Mouse (Mus musculus) A20 (cell line): ENCODE data around the gene Wscd2.

ENCODE experiments used
- DNase-seq: peaks from one replicate; pipeline ENCODE4 v3.0.0-alpha.2; 2011; ENCODE audit warnings: low read depth, low spot score

The Wscd2 gene

DNA sequence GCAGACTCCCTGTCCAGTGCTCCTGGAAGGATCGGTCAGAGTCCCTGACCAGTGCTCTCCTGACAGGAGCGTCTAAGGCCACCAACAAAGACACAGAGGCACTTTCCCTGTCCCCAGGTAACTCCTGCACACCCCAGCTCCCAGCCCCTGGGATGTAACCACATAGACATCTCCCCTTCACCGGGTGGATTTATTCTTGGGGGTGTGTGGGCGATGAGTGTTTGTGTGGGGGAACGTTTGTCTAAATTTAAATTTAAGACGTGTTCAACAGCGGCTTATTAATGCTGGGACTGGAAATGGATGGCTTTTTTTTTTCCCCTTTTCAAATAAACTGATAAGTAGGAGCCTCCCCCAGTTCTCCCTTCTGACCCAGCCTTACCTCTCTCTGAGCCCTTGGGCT lies 49.7 kb downstream of the Wscd2 start:
- DNase-seq: no peak

DNA sequence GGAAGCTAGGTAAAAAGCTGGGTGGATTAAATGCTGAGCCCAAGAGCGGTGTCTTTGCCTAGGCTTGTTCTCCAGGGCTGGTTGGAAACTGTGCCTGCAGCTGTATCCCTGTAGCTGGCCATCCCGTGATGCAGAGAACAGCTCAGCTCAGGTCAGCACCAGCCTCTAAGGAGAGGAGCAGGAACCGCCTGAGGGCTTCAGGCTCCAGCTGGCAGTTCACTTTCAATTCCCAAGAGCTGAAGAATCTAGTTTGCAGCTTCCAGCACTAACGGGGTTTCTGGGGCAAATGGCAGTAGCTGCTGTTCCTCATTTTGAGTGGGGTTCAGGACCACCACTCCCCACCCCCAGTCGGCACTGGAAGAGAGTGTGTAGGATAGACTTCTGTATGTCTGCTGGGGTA lies 51.1 kb downstream of the Wscd2 start:
- no peak for DNase-seq

DNA sequence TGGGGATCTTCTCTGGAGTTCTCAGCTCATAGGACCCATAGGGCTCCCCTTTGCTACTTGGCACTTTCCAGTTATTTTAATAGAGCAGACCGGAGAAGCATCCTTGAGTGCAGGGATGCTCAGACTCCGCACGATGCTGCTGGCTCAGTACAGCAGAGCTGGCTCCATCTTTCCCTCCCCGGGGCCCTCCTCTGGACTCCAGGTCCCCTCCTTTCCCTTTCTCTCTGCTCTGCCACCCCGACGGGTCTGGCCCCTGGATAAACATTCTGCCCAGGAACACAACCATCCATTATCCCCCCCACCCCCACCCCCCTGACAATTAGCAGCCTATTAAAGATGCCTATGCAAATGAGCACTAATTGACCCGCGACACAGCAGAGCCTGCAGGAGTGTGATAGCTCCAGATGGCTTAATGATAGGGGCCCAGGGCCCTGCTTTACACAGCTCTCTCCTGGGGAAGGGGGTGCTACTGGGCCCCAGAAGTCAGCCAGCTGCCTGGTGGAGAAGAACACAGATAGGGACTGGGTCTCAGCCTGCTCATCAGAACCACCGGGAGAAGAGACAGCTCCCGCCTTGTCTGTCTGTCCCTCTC lies 52.8 kb downstream of the Wscd2 start:
- no peak for DNase-seq

DNA sequence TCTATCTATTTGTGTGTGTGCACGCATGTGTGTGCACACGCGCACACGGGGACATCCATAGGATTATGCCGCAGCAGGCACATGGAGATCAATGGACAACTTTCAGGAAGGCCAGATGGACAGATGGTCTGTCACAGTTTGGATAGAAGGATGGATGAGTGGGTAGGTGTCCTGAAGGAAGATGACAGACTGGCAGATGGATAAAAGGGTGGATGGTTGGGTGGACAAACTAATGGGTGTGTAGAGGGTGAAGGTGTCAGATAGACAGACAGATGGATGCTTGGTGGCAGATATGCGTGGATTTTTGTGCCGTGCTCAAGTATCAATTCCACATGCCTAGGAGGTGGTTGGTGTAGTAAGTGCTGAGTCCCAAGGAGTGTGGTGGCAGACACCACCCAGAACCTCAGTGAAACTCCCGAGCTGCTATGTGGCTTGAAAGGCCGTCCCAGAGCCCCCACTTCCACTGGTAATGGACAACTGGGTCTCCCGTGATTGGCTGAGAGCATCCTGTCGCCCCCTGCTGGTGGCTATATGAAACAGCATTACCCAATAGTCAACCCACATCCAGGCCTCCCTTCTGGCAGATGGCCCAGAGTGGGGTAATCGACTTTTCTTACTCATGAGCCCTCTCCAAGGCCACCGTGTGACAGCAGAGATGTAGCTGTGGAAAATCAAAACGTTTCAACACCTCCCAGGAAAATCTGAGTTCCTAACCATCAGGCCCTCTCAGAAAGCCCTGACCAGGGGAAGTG lies 58.0 kb downstream of the Wscd2 start:
- DNase-seq: no peak

DNA sequence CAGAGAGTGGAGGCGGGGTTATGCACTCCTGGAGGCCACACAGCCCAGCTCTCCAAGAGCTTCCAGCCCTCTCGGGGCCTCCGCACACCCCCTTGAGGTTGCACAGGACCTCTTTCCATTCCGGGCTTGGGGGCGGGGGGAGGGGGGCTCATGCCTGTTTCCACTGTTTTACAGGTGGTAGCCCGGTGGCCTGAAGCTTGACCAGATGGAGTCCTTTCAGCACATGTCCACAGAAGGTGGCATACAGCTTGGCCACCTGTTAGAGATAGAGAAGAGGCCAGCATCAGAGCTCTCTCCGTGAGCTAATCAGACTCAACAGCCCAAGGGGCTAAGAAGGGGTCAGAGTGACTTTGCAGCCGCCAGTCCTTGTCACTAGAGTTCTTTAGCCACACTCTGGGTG lies 60.1 kb downstream of the Wscd2 start:
- DNase-seq: no peak

DNA sequence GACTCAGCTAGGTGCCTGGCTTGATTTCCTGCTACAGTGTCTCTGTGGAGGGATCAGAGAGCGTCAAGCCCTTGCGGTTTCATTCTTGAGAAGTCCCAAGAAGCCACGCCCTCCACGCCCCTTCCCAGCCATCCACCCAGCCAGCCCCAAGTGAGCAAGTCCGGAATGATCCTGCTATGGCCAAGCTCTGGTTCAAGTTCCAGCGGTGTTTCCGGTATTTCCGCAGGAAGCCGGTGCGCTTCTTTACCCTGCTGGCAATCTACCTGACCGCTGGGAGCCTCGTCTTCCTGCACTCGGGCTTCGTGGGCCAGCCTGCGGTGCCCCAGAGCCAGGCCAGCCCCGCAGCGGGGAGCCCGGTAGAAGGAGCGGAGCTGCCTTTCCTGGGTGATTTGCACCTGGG lies 60.6 kb downstream of the Wscd2 start:
- no peak for DNase-seq

DNA sequence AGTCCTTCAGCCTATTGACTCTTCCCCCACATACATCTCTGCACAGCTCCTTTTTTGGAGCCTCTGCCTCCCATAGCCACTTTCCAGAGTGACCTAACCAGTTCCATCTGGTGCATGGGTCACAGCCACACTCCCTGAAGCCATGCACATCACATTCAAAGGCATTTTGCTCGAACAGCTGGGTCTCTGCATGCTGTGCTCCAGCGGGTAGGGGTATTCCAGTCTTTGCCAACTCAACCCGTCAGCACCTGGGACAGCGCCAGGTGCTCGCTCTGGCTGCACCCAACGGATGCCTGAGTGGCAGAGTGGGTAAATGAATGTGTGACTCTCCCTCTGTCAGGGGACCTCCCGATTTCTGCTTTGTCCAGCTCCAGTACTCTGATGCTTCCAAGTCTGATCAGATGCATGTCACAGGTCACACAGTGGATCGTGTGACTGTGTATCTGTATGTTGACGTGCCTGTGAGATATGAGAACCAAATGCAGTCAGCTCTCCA lies 63.3 kb downstream of the Wscd2 start:
- DNase-seq: no peak

DNA sequence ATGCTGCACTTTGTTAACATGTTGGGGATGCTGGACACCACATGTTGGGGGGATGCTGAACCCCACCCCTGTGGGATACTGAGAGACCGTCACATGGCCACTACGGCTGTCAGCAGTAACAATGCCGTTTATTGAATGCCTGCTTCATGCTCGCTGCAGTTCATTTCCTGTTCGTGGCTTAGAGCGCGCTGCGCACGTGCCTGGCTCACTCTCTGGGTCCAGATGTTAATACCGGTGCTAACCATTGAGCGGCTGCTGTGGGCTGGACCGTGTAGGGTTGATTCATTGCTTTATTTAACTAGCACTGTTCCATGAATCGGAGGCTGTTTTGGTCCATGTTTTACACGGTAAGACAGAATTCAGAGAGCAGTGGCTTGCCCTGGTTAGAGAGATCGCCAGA lies 64.0 kb downstream of the Wscd2 start:
- no peak for DNase-seq

DNA sequence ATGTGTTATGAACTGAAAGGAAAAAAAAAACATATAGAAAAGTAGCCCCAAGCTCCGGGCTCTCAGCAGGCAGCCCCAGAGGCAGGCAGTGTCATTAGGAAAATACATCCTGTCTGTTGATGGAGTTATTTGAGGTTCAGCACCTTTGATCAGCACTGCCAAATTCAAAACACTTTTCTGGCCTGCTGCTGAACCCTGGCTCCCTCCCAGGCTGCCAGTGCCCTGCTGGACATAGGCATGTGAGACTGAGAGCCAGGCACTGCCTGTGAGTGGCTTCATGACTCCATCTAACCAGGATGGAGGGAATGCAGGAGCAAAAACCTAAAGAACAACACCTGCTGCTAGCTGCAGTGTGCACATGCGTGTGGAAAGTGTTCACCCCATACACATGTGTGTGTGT lies 64.4 kb downstream of the Wscd2 start:
- DNase-seq: no peak

DNA sequence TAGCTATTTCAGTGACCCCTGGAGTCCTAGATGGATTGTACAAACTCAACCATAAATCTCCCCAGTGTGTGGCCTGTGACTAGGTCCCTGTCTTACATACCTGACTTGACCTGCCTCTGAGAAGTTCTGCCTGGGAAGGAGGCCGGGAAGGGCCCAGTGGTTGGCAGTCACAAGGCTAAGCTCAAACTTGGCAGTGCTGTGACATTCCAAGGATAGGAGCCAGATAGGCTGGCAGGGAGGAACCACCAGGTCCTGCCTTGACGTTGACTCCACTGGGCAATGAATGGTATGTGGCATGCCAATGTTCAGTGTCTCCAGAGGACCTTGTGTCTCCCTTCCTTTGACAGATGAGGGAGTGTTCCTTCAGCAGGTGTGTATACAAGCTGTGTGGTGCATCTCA lies 65.6 kb downstream of the Wscd2 start:
- DNase-seq: no peak

DNA sequence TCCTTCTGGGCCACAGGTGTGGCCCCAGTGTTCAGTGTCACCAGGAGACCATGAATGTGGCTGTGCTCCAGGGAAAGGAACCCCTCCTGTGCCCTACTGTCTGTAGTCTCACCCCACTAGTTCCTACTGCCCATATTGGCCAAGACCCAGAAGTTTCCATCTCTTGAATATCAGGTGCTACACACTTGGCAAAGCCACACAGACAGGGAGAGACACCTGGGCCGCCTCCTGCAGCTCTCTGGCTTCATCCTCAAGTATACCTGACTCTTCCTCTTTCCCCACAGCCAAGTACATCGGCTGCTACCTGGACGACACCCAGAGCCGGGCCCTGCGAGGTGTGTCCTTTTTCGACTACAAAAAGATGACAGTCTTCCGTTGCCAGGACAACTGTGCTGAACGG lies 67.9 kb downstream of the Wscd2 start:
- no peak for DNase-seq

DNA sequence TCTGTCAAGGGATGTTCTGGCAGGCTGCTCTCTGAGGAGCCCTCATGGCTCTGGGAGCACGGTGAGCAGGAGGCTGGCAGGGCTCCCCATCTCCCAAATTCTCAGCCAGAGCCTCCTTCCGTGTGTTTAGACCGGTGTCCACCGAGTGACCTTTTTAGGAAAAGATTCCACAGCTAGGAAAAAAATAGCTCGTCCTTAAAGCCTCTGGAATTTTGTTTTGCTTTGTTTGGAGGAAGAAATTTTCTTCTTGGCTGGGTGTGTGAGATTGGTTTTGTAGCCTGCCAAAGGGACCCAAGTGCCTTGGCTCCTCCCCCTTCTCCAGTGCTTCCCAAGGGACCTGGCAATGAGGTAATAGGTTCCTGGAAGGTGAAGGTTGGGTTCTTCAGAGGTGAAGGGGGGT lies 69.5 kb downstream of the Wscd2 start:
- no peak for DNase-seq

DNA sequence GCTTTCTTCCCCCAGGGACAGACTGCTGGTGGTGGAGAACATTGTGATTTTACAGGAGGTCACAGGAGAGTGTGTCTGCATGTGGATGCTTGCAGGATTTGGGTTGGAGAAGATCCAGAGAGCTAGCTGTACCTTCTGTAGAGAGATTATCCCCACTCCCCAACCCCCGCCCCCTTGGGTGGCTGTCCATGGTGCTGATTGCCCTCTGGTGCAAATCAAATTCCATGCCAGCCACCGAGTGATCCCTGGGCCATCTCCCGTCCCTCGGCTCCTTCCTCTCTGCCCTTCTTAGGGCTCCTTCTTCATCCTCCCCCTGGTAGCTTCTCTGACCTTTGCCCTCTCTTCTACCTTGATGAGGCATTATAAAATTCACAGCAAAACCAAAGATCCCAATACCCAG lies 74.3 kb downstream of the Wscd2 start:
- no peak for DNase-seq

DNA sequence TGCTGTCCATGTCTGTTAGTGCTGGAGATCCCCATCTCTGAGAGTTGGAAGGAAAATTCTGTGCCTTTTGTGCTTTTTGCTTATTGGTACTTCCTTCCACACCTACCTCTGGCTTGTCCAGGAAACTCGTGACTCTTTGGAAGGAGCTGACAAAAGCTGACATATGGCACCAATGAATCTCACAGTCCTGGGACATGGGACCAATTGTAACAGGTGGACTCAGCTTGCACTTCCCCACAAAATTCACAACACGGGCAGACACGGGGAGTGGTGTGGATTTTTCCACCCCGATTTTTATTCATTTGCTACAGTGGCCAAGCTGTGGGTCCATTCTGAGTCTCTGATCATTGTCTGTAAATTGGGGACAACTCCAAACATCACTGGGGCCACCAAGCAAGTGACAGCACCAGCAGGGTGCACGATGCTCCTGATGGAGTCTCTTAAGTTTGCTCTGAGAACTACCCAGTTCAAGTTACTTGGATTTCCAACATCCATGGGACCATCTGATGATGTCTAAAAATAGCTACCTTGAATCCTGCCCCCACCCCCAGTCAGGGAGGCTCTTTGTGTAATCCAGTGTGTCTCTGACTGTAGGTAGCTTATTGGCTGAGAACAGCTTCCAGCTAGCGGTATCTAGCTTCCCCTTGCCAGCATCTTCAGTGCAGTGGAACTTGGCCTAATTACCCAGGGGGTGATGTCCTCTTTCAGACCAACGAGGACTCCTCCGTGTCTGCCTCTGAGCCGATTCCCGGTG lies 75.1 kb downstream of the Wscd2 start:
- DNase-seq: no peak

DNA sequence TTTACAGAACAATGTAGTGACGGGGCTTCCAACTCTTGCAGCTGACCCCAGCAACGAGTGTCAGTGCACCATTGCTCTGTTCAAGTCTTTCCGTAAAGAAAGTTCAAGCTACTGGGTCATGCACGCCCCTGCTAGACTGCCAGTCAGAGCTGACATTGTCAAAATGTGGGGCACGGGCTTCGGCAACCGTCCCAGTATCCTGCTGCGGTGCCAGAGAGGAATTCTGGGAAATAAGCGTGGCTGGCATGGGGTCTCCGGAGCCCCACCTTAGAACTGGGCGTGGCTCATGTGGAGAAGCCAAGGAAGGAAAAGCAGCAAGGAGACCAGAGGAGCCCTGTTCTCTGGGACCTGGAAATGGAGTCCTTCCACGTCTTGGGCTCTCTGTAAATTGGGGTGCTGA lies 75.7 kb downstream of the Wscd2 start:
- DNase-seq: no peak

DNA sequence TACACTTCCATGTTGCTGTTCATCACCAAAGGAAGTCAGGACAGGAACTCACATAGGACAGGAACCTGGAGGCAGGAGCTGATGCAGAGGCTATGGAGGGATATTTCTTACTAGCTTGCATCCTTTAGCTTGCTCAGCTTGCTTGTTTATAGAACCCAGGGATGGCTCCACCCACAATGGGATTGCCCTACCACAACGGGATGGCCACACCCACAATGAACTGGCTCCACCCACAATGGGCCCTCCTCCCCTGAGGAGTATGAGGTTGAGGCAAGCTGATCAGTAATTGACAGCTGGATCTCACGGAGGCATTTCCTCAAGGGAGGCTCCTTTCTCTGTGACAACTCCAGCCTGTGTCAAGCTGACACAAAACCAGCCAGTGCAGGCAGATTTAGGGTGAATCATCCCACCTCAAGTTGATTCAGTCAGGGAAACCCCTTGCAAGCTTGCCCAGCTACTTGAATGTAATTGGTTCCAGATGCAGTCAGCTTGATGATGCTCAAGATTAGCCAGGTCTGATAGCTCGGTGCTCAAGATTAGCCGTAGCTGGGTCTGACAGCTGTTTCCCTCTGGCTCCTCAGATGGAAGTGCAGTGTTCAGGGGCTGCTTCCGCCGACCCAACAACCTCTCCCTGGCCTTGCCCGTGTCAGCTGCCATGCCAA lies 80.1 kb downstream of the Wscd2 start:
- no peak for DNase-seq

DNA sequence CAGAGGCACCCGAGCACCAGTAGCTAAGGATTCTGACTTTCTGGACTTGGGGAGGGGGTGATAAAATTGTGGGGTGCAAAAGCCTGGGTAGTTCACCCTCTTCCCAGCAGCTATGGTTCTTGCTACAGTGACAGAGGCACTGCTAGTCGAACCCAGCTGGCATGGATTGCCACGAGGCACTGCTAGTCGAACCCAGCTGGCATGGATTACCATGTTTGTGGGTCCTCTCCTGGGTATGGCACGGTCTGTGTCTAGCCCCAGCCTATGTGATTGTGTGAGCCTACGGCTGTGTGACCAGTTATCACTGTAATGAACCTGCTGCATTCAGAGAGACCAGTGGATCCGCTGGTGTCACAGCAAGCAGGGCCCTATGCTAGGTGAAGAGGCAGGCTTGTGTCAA lies 87.4 kb downstream of the Wscd2 start:
- no peak for DNase-seq

DNA sequence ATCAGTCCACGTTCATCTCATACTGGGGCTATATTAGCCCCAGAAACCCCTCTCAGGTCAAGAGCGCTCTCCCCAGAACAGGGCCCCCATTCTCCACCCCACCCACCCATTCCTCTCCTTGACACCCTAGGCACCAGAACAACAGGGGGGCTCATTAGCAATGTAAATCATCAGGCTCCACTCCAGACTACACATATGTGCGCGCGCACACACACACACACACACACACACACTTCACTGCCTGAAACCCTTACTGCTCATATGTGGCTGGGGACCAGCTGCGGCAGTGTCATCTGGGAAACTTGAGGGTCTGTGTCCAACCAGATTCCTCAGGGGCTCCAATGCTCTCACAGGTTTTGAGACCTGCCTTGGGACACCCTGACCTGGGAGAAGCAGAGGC lies 88.3 kb downstream of the Wscd2 start:
- no peak for DNase-seq

DNA sequence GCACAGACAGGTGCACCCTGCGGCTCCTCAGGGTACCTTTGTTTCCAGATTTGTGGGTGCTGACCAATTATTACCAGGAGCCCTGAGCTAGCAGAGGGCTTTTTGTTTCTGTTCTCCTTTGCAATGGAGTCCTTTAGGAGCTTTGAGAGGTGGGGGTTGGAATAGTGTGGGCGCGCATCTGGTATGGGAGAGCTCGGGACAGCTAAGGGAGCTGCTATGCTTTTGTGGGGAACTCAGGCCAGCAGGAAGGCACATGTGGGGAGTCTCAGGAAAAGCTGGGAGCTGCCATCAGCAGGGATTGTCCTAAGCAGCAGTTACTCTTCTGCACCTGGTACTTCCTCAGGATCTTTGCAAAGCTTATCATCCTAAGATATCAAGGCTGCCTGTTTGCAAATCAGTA lies 89.0 kb downstream of the Wscd2 start:
- DNase-seq: no peak

DNA sequence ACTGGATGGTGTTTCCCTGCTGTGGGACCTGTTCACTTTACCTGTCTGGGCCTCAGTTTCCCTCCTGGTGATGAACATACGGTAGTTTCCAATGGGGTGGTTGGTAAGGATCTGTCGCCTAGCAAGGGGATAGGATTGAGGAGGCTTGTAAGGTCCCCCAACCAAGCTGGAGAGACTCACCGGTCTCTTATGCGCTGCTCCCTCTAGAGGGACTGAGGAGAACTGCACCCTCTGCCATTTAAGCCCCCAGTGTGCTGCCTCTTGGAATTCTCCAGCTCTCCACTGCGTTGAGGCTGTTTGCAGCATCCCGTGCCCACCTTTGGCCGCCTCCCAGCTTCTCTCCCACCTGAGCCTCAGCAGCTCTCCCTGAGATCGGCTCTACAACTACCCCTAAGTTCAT lies 90.1 kb downstream of the Wscd2 start:
- DNase-seq: no peak

DNA sequence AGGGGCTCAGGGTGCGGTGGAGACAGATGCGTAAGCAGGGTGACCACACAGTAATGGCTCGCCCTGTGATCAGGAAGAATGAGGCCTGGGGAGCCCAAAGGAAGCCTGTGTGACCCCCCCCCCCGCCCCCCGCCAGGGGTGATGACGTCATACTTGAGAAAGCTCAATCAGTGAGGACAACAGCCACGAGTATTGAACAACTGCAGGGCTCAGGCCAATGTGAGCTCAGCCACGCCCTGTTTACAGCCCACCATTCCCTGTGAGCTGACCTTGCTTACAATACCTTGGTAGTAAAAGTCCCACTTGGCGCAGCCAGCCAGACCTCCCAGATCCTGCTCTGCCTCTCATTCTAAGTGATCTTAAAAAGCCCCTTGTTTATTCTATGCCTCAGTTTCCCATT lies 90.7 kb downstream of the Wscd2 start:
- DNase-seq: no peak

DNA sequence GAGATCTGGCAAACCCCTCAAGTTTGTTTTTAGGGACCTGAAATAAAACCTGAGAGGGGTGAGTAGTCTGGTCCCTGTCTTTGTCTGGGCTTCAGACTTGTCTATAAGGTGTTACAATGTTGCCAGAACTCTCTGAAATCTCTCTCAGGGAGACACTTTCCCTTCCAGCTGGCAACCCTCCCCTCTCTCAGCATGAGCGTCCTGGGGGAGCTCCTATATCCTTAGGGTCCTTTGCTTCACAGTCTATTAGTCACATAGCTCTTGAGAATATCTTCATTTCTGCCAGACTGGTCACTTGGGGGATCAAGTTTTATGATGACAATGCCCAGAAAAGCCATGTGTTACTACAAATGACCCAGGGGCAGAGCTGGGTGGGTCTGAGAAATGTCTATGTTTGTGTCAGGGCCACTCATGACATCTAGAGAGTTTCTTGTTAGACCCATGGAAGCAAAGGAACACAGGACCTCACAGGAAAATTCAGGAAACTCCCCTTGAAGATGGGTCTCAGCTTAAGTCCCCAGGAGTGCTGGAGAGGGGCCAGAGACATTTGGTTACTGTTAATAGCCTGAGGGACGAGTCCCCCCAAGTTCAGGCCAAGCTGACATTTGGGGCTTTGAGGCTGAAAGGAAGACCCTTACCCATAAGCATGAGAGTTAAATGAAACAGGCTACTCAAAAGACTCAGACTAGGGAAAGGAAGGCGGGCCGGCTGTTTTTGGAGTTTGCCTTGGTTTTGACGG lies 93.5 kb downstream of the Wscd2 start:
- no peak for DNase-seq
